Mouse (Mus musculus) small intestine, adult 2 months (tissue): ENCODE results near the gene Klf9. TPM values are rescaled to one million over a fixed set of nuclear protein-coding genes. Genes with fewer than 3 reads are reported as not detected.

Experiments used
- H3K27ac ChIP-seq: fragments of 200-500 bp; 2 replicates; pipeline ENCODE4 v1.5.1; 2012; ENCODE audit warnings: low read depth, low read length, control low read depth, inconsistent platforms; ENCODE audit not compliant: insufficient read depth
- H3K27me3 ChIP-seq: fragments of 200-500 bp; 2 replicates; pipeline ENCODE4 v1.6.1; 2012; ENCODE audit warnings: mild to moderate bottlenecking, moderate library complexity, low read length, inconsistent platforms; ENCODE audit not compliant: control insufficient read depth, insufficient read depth
- H3K36me3 ChIP-seq: fragments of 200-500 bp; 2 replicates; pipeline ENCODE4 v1.6.1; 2012; ENCODE audit warnings: mild to moderate bottlenecking, low read length, control low read depth, inconsistent platforms; ENCODE audit not compliant: control insufficient read depth, insufficient read depth
- H3K4me1 ChIP-seq: fragments of 200-500 bp; 2 replicates; pipeline ENCODE4 v1.6.1; 2012; ENCODE audit warnings: low read length, inconsistent platforms, mixed read lengths; ENCODE audit not compliant: control insufficient read depth, insufficient read depth, insufficient read length
- H3K4me3 ChIP-seq: fragments of 200-500 bp; 2 replicates; pipeline ENCODE4 v1.5.1; 2012; ENCODE audit warnings: low read depth, mild to moderate bottlenecking, control low read depth, inconsistent platforms, low read length, moderate library complexity
- CTCF ChIP-seq: fragments of 200-500 bp; IDR thresholded peaks from 2 replicates; pipeline ENCODE4 v1.5.1; 2012; ENCODE audit warnings: low read depth, mild to moderate bottlenecking, control low read depth, inconsistent platforms, low read length, moderate library complexity, mixed read lengths; ENCODE audit not compliant: insufficient replicate concordance, insufficient read length; ENCODE audit errors: extremely low read depth
- POLR2A ChIP-seq: fragments of 200-500 bp; IDR thresholded peaks from 2 replicates; pipeline ENCODE4 v1.6.1; 2012; ENCODE audit warnings: low read depth, mild to moderate bottlenecking, control low read depth, inconsistent platforms, low read length, moderate library complexity
- WGBS: fragments of 180-500 bp; shearing (Covaris S2); methylation state at CpG from one replicate; pipeline ENCODE4 v1.1.7; 2018; 5-methylcytosine and 5-hydroxymethylcytosine counted together
- polyA plus RNA-seq: library from polyadenylated mRNA; depleted of rRNA; stranded (reverse); fragments of >200 nt; gene quantifications from 2 replicates; pipeline ENCODE4 v1.2.3, GENCODE M21; 2012

Gene Klf9
- polyA plus RNA-seq, 1 experiment: 16.2 TPM

DNA sequence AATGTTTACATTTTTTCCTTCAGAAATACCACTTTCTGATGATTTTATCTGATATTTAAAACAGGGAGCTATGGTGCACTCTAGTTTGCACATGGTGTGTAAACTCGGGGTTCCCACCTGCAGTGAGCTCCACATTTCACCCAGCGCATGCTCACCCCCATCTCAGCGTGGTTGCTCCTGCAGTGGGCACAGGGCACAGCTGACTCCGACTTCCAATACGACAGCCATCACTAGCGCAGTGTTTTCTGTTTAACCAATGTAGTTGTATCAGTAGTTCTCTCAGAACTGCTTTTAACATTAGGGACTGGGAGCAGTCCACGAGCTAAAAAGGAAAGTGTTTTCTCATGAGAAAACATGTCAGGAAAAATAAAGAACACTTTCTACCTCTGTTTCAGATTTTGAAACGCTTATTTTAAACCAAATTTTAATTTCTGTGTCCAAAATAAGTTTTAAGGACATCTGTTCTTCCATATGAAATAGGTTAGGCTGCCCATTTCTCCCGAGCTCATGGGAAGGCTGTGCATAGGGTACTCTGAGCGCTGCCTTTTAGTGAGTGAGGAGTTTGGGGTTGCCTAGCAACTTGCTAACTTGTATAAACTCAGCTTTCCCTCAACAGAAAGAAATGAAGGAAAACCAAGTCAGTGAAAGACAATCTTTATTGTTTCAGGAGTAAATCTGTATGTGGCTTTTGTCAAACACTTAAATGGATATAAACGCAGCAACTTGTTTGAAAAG, 25.7 kb downstream of the Klf9 start:
- Histone ChIP-seq H3K27ac (no peak overlapping the region), H3K27me3 (no peaks in the 10 kb centered on the region), H3K36me3 (peaks cover 21% of the 10 kb centered on the region), H3K4me1 (peaks cover 14% of the 10 kb centered on the region; the same call in 1 of the 2 replicates), H3K4me3 (no peak overlapping the region)
- WGBS: 86% methylated on average over 11 of the region's 11 CpGs
- TF ChIP-seq CTCF: no peak
- no peak for TF ChIP-seq POLR2A

DNA sequence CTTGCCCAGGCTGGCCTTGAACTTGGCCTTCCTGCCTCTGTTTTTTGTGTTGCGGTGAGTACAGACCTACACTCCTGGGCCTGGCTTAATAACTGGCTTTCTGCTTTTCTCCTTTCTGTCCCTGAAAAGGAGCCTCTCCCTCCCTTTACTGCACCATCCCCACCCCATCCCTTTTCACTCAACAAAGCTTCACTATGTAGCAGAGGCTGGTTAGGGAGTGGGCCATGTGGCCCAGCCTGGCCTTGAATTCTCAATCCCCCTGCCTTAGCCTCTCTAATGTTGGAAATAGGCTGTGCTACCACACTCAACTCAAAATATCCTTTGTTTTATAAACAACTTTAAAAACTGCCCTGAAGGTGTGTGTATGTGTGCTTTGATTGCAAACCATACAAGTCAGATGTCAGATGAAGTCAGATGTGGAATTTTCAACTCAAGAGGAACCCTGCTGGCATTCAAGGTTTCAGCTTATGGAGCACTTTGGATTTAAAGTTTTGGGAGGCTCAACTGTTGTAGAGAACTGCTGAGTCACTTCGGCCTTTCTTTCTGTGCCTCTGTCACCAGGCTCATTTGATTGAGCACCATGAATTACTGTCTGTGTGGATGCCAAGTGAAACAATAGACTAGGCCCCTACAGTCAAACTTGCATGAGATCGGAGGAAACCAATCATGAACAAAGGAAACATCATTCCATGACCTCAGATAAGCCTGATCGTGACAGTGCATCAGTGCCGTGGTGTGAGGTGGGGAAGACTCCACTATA, 28.1 kb downstream of the Klf9 start:
- TF ChIP-seq CTCF (no peak), POLR2A (no peak)
- H3K27ac ChIP-seq: no peak overlapping the region
- WGBS: 88% methylated on average over 5 of the region's 5 CpGs
- H3K4me3 ChIP-seq: no peak overlapping the region
- H3K27me3 ChIP-seq: no peaks in the 10 kb centered on the region
- H3K36me3 ChIP-seq: peaks cover 21% of the 10 kb centered on the region
- no peaks in the 10 kb centered on the region for H3K4me1 ChIP-seq

DNA sequence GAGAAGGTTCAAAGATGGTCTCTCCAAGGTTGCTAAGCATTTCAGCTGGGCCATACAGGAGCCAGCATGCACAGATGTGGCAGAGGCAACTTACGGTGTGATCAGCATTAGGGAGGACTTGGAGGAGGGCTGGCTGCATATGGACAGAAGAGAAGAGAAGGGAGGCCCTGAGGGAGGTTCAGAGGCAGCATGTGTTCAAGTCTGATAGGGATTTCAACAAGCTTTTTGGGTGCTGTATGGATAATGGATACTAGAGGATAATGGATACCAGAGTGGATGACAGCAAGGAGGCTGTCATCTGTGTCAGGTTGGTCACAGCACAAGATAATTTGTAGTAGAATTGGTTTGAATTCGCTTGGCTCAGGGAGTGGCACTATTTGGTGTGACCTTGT, 28.6 kb downstream of the Klf9 start:
- H3K4me1 ChIP-seq: no peaks in the 10 kb centered on the region
- no peaks in the 10 kb centered on the region for H3K27me3 ChIP-seq
- WGBS: 93% methylated on average over 2 of the region's 2 CpGs
- H3K4me3 ChIP-seq: no peak overlapping the region
- TF ChIP-seq CTCF (no peak), POLR2A (no peak)
- H3K27ac ChIP-seq: no peak overlapping the region
- peaks cover 20% of the 10 kb centered on the region for H3K36me3 ChIP-seq

DNA sequence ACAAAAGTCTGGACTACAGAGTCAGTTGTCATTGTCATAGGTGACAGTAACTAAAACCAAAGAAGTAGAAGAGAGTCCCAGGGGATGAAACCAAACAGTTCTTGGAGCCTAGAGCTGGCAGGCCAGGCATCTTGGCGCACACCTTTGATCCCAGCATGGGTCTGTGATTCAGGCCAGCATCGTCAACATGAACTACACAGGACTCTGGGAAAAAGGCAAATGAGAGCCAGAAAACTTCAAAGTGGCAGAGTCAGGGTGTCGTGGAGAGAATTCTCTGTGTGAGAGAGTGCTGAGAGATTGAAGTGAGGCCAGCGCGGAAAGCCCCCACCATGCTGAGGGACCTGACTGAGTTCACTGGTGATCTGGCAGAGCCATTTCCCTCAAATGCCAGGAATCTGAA, 29.4 kb downstream of the Klf9 start:
- 93% methylated on average over 5 of the region's 5 CpGs for WGBS
- H3K4me3 ChIP-seq: no peak overlapping the region

DNA sequence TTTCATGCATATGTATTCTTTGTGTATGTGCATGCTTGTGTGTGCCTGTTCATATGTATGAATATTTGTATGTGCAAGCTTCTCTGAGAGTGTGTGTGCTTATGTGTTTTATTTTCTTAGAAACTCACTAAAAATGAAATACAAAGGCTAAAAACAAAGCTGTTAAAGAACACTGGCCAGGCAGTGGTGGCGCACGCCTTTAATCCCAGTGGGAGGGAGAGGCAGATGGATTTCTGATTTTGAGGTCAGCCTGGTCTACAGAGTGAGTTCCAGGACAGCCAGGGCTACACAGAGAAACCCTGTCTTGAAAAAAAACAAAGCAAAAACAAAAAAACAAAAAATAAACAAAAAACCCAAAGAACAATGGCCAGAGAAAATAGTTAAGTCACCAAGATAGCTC, 30.1 kb downstream of the Klf9 start:
- Histone ChIP-seq H3K27me3 (no peaks in the 10 kb centered on the region), H3K4me3 (no peak overlapping the region), H3K4me1 (no peaks in the 10 kb centered on the region), H3K36me3 (peaks cover 8% of the 10 kb centered on the region), H3K27ac (no peak overlapping the region)
- TF ChIP-seq POLR2A (no peak), CTCF (no peak)
- 96% methylated on average over 2 of the region's 2 CpGs for WGBS

More for the DNA sequence above, 29.4 kb downstream of the Klf9 start:
- Histone ChIP-seq H3K36me3 (peaks cover 13% of the 10 kb centered on the region), H3K4me1 (no peaks in the 10 kb centered on the region), H3K27ac (no peak overlapping the region), H3K27me3 (no peaks in the 10 kb centered on the region)
- TF ChIP-seq POLR2A (no peak), CTCF (no peak)

DNA sequence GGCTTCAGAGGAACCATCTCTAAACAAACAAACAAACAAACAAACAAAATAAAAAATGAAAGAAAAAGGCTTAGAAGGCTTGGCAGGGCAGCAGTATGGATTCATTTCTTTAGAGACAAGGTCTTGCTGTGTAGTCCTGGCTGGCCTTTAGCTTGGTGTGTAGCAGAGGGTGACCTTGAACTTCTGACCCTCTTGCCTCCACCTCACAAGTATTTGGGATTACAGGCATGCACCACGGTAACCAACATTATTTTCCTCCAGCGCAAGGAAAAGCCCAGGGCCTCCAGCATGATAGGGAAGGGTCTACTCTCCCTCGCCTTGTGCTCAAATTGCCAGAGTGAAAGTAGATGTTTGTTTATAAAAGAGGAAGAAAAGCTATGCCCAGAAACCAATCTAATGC, 34.1 kb downstream of the Klf9 start:
- H3K4me3 ChIP-seq: no peak overlapping the region
- H3K4me1 ChIP-seq: no peaks in the 10 kb centered on the region
- H3K27ac ChIP-seq: no peak overlapping the region
- no peaks in the 10 kb centered on the region for H3K27me3 ChIP-seq
- TF ChIP-seq POLR2A (no peak), CTCF (no peak)
- 80% methylated on average over 3 of the region's 3 CpGs for WGBS
- H3K36me3 ChIP-seq: no peaks in the 10 kb centered on the region

DNA sequence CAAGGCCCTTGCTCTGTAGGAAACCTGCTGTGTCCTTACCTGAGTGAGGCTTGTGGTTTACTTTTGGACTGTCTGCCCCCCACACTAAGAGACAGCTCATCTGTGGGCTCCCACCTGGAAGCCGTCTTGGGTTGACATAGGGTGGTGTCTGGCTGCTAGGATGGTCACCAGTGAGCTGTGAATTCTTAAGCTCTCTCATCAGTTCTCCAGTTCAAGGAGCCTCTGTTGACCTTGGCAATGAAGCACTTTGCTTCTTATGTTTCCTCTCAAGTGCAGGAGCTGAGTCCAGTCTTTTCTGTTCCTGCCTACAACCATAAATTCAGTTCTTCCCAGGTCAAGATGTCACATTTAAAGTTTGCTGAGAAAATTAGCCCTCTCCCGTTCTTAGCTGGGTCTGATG, 34.5 kb downstream of the Klf9 start:
- no peak overlapping the region for H3K4me3 ChIP-seq
- WGBS: 83% methylated on average over 2 of the region's 2 CpGs
- no peaks in the 10 kb centered on the region for H3K4me1 ChIP-seq
- TF ChIP-seq POLR2A (no peak), CTCF (no peak)
- H3K27ac ChIP-seq: no peak overlapping the region
- H3K27me3 ChIP-seq: no peaks in the 10 kb centered on the region
- no peaks in the 10 kb centered on the region for H3K36me3 ChIP-seq
